Mouse (Mus musculus) lung, adult 2 months (tissue): ENCODE results near the gene Tmcc1. TPM values are rescaled to one million over a fixed set of nuclear protein-coding genes. Genes with fewer than 3 reads are reported as not detected.

Experiments
- DNase-seq: peaks from one replicate; pipeline ENCODE4 v3.0.0; 2022
- H3K4me1 ChIP-seq: fragments of 200-500 bp; 2 replicates; pipeline ENCODE4 v1.6.1; 2011; ENCODE audit warnings: low read length; ENCODE audit not compliant: control insufficient read depth, insufficient read depth
- H3K4me3 ChIP-seq: fragments of 200-500 bp; replicated peaks from 2 replicates; pipeline ENCODE3; 2011; ENCODE audit warnings: low read depth, mild to moderate bottlenecking, control low read depth, low read length; ENCODE audit errors: extremely low read depth
- CTCF ChIP-seq: fragments of 200-500 bp; IDR thresholded peaks from 2 replicates; pipeline ENCODE4 v1.5.1; 2011; ENCODE audit warnings: mild to moderate bottlenecking, low read length, control low read depth; ENCODE audit not compliant: insufficient read depth
- POLR2A ChIP-seq: fragments of 200-500 bp; IDR thresholded peaks from 2 replicates; pipeline ENCODE4 v1.6.1; 2011; ENCODE audit warnings: low read depth, mild to moderate bottlenecking, control low read depth, low read length, borderline replicate concordance; ENCODE audit errors: extremely low read depth
- WGBS: fragments of 180-500 bp; shearing (Covaris S2); methylation state at CpG from one replicate; pipeline ENCODE4 v1.1.7; 2018; 5-methylcytosine and 5-hydroxymethylcytosine counted together
- polyA plus RNA-seq: library from polyadenylated mRNA; depleted of rRNA; stranded (reverse); fragments of >200 nt; gene quantifications from 2 replicates; pipeline ENCODE4 v1.2.3, GENCODE M21; 2012

Gene Tmcc1
- polyA plus RNA-seq, 1 experiment = 16.0 TPM

DNA sequence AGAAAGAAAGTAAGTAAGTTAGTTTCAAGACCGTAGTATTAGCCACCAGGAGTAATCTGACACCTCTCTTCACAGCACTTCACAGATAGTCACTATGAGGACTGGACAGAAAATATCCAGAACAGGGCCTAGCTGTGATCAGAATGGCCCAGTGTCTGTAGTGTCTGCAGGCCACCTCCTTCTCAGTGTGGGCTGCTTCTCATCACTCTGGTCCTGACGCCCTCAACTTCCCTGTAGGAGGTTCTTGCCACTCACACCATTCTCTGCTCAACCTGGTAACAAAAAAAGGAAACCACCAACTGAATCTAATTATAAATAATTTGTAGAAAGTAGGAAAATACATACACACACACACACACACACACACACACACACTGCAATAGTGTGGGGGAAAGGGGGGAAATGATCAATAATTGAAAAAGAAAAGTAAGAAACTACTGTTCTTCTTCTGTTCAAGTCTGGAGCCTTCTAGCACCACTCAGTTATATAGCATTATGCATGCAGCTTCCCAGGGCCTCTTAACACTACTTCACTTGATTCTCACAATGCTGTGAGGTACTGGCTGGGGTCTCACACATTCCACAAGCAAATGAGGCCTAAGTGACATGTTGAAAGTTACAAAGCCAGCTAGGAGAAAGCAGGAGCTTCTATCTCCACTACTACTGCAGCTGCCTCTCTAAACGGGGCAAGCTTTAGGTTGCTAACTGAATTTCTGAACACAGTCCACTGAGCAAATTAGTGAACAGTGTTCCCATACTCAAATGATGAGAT is 38.2 kb downstream of the Tmcc1 start:
- H3K4me3 ChIP-seq = no peak overlapping the region
- TF ChIP-seq CTCF (no peak), POLR2A (no peak)
- WGBS = 49% methylated on average over 3 of the region's 3 CpGs
- peaks cover 3% of the 10 kb centered on the region; the same call in 1 of the 2 replicates for H3K4me1 ChIP-seq
- DNase-seq = no peak

DNA sequence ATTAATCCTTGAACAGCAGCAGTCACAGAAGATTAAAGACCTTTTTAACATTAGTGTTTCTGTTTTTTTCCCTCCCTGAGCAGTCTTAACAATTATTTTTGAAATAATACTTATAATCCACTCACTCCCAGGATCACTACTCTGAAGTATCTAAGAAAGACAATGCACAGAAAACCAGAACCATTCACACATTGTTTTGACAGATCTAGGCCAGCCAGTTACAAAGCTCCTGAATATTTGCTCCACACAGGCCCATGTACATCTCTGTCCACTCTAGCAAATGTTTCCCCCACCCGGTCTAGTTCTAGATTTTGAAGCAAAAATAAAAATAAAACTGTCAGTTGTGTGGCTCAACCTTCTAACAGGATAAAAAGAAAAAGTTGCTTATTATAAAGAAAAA is 45.9 kb downstream of the Tmcc1 start:
- no peak for DNase-seq
- H3K4me1 ChIP-seq = no peaks in the 10 kb centered on the region; the same call in 1 of the 2 replicates
- WGBS = 68% methylated on average over 1 of the region's 1 CpGs
- TF ChIP-seq CTCF (no peak), POLR2A (no peak)
- H3K4me3 ChIP-seq = no peak overlapping the region

DNA sequence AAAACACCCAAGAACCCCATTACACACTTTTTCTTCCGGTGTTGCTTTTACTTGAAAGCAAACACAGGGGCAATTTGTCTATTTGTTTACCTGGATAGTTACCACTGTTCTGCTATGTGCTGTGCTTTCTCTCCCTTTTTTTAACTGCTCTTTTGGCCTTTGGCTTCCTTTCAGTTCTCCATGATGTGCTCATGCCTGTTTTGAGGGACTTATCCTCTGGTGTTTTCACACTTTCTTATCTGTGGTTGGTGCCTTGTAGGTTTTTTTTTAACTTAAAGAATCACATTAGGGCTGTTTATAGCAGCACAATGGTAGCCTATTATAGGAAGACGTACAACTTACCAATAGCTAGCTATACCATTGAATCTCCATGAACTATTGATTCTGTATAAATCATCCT is 51.6 kb downstream of the Tmcc1 start:
- no peak overlapping the region for H3K4me3 ChIP-seq
- DNase-seq = no peak
- 61% methylated on average over 2 of the region's 2 CpGs for WGBS
- no peaks in the 10 kb centered on the region; the same call in 1 of the 2 replicates for H3K4me1 ChIP-seq
- TF ChIP-seq POLR2A (no peak), CTCF (no peak)

DNA sequence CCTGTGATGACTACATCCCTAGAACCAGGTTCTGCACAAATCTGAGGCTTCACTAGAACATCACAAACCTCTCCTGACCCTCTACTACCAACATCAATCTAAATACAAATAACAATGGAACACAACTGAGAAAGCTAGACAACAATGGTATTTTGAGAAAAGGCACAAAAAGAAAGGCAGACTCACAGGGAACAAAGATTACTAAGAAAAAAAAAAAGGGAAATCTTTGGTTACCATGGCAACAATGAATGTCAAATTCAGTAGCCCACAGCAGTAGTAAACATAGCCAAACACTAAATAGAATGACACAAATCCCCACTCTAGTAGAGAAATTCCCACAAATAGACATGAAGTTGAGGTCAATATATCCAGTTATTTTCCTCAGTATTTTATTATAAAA is 52.5 kb downstream of the Tmcc1 start:
- H3K4me1 ChIP-seq = peaks cover 5% of the 10 kb centered on the region; the same call in 1 of the 2 replicates
- no peak for TF ChIP-seq CTCF
- TF ChIP-seq POLR2A = no peak
- DNase-seq = no peak
- no peak overlapping the region for H3K4me3 ChIP-seq

DNA sequence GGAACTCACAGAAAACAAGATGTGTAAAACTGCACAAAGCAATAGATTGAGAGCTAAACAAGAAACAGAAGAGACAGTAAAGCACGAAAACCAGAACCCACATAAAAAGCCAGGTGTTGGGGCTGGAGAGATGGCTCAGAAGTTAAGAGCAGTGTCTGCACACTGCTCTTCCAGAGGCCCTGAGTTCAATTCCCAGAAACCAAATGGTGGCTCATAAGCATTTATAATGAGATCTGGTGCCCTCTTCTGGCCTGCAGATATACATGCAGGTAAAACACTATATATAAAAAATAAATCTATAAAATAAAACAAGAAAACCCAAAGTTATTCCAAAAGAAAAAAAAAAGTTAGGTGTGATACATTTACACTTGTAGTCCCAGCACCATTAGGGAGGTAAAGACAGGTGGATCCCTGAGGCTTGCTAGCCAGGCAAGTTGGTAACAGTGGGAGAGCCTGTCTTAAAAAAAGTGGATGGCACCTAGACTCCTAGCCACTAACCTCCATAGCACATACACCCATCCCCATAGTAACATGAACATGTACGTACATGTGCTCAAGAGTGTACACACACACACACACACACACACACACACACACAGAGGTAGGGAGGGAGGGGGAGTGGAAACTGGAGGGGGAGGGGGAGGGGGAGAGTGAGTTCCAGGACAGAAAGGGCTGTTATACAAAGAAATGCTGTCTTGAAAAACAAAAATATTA is 54.0 kb downstream of the Tmcc1 start:
- DNase-seq = no peak
- TF ChIP-seq POLR2A = no peak
- 66% methylated on average over 2 of the region's 2 CpGs for WGBS

DNA sequence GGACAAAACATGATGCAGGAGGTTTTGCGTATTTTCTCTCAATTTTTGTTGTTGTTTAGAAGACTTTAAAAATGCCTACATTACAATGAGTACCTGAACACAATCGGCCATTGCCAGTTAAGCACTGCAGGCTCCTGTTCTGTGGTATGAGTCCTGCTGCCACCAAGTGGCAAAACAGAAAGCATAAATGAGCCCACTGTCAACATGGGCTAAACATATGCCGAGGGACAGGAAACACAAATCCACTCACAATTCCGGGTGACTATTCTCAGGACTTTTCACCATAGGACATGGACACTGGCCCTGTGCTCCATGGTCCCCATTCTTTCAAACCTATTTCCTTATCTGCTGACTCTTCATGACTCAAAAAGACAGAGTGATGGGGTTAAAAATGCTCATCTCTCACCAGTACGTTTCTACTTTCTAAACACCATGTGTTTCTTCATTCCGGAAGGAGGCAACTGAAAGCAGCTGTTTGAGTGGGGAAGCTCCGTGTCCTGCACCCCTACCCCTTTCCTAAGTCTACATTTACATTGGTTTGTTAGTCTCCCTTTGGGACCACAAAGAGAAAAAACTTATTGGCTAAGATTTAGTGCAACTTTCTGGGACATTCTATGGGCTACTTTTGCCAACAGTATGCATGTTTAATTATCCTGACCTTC is 57.2 kb downstream of the Tmcc1 start:
- Histone ChIP-seq H3K4me1 (peaks cover 5% of the 10 kb centered on the region; the same call in 1 of the 2 replicates), H3K4me3 (no peak overlapping the region)
- no peak for DNase-seq
- TF ChIP-seq CTCF = peak; percentile 9; the same call in 1 of the 2 replicates
- TF ChIP-seq POLR2A = no peak
- 23% methylated on average over 7 of the region's 7 CpGs for WGBS

More for the DNA sequence above, 54.0 kb downstream of the Tmcc1 start:
- H3K4me3 ChIP-seq = no peak overlapping the region
- peaks cover 5% of the 10 kb centered on the region; the same call in 1 of the 2 replicates for H3K4me1 ChIP-seq

DNA sequence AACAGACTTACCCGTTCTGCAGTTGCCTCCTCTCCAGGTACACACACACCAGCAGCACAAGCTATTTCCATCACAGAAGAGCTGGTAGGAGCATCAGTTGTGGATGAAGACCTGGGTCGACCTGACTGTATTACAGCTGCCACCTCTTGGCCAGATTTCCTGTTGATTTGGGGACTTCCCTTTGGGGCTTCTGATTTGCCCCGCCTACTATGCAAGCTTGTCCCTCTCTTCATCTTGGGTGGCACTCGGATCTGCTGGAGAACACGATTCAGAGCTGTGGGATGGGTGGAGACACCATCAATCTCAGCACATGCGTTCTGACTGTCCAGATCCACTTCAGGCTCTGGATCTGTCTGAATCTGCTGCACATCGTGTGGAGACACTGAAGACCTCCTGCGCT is 59.5 kb downstream of the Tmcc1 start:
- H3K4me3 ChIP-seq = no peak overlapping the region
- TF ChIP-seq POLR2A = no peak
- TF ChIP-seq CTCF = no peak
- 50% methylated on average over 8 of the region's 8 CpGs for WGBS
- H3K4me1 ChIP-seq = peaks cover 5% of the 10 kb centered on the region; the same call in 1 of the 2 replicates
- no peak for DNase-seq

DNA sequence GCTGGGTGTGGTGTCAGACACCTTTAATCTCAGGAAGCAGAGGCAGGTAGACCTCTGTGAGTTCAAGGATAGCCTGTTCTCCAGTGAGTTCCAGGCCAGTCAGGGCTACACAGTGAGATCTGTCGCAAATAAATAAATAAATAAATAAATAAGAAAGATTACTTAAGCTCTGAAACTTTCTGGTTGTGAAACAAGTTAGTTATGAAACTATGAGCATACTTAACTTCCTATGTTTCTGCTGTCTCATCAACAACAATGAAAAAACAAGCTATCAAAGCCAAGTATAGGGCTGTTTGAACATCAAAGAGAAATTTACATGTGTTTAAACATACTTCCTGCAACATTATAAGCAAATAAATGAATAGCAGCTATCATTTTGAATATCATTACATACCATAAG is 61.5 kb downstream of the Tmcc1 start:
- no peak overlapping the region for H3K4me3 ChIP-seq

DNA sequence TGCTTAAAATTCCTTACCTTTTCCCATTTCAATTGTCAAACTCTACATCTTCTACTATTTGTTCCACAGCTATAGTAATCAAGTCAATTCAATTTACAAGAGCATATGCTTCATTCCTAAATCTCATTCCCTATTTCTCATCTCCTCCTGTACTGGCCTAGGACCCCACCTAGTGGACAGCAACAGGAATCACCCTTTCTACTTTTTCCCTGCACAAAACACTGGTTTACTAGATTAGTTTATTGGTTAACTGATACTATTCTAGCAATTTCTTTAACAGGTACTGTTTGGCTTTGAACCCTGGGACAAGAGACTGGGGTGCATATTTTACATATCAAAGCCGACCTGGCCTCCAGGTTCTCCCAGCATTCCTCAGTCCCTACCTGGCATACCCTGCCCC is 64.6 kb downstream of the Tmcc1 start:
- TF ChIP-seq POLR2A (no peak), CTCF (no peak)
- 0% methylated on average over 1 of the region's 1 CpGs for WGBS
- no peak for DNase-seq
- H3K4me3 ChIP-seq = no peak overlapping the region
- H3K4me1 ChIP-seq = no peaks in the 10 kb centered on the region

More for the DNA sequence above, 61.5 kb downstream of the Tmcc1 start:
- 60% methylated on average over 1 of the region's 1 CpGs for WGBS
- H3K4me1 ChIP-seq = peaks cover 5% of the 10 kb centered on the region; the same call in 1 of the 2 replicates
- DNase-seq = no peak
- TF ChIP-seq POLR2A (no peak), CTCF (no peak)
